Mouse (Mus musculus) embryo, embryonic 11.5 days (tissue): ENCODE measurements around the gene Pgghg.
"Not testable (repeated sequence)": the region's sequence is repeated elsewhere in the genome, so short reads cannot be mapped to it uniquely, and the experiment has no call there.

Experiments used
- DNase-seq: peaks from one replicate; pipeline ENCODE4 v3.0.0-alpha.2; 2012; ENCODE audit warnings: low read depth, low spot score

Gene Pgghg

DNA sequence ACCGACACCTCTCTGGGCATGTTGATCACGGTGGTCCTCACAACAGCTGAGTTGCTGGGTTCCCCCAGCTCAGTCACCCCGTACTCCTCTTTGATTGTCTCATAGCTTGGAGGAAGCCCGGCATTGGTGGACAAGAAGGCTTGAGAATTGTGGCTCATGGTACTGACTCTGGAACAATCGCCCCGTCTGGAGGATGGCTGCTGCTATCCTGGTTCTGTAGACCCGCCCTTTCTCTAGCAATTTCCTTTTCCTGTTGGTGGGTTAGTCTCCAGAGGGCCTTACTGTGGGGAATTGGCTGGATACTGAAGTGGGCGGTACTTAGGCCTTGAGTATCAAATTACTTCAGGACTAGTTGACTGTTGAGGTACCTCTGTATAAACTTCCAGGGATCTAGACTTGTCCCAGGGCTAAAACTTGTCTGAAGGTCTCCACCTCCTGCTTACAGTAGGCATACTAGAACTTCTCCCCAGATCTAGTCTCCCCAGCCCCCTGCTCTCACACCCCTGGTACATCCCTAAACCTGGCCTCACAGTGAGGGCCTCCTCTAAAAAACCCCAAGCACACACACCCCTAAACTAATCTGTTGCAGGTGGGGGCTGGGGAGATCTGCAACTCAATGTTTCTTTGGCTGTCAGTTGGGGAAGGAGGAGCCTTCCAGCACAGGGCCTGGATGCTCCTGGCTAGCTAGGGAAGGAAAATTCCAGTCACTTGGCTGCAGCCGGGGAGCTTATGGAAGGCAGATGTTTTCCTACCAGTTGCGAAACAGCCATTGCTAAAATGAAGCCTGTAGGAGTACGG lies 14.8 kb downstream of the Pgghg start, which contains the start of the genes Gm45717 and Ifitm2:
Gene Gm45717, minus strand, starts transcription at position 180 of the 798 bp plus-strand sequence.
Gene Ifitm2, minus strand, starts transcription at position 230 of the 798 bp plus-strand sequence.
- peak; percentile 73 for DNase-seq

DNA sequence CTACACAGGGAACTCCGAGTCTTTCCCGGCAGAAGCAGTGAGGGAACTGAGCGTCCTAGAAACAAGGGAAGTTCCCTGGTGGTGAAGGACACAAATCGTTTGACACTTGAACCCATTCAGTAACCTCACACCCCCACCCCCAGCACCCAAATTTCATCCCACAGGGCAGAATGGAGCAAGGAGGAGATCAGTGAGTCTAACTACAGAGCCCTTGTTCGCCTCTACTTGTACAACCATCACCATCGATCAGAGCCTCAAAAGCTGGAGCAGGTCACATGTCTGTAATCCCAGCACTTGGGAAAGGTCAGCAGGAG lies 15.3 kb downstream of the Pgghg start:
- DNase-seq, result no peak

DNA sequence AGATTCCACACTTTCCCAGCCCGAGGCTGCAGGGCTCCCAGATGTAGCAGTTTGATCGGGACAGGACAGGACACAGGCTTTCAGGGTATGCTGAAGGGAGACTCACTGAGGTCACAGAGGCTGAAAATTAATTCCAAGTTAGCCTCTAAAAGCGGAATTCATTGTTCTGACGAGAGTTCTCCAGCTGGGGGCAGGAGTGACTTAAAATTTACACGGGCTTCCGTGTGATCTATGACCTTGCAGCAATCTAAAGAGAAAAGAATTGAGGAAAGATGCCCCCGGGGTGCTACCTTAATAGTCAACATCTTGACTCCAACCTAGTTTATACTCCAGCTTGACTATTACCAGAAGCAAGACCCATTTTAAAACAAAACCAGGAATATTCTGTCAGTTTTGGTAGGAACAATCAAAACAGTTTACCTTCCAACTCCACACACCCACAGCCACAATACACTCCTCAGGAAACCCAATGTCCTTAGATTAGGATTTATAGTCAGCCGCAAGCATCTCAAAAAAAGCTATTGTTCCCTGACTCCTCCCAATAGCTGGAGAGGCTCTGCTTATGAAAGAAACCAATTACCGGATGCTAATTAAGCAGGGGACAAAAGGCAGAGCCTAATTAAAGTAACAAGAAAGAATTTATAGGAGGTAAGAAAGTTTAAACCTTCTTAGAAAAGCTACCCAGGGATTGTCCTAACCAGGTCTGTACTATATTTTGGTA lies 18.1 kb downstream of the Pgghg start:
- no peak for DNase-seq

DNA sequence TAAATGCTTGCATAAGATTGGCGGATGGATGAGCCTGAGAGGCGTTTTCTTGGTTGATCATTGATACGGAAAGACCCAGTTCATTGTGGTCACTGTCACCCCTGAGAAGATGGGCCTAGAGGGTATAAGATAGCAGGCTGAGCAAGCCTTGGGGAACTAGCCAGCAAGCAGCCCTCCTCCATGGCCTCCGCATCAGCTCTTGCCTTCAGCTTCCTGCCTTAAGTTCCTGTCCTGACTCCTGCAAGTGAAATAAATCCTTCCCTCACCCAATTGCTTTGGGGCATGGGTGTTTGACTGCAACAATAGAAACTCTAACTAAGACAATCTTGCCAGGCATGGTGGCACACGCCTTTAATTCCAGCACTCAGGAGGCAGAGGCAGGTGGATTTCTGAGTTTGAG lies 18.8 kb downstream of the Pgghg start:
- no peak for DNase-seq

DNA sequence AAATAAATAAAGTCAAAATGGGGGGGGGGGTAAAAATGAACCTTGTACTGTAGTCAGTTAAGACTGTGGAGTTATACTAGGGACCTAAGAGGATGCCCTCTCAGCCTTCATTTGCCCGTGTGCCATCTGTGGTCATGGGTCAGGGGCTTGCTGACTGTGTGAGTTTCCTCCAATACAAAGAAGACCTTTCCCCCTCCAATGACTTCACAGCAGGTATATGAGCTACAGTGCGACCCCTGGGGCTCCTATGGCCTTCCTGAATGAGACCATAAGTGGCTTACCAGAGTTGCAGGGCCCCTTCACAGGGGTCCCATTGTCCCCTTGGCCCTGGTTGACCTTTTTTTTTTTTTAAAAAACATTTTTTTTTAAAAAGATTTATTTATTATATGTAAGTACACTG lies 20.2 kb downstream of the Pgghg start:
- DNase-seq, result no peak

DNA sequence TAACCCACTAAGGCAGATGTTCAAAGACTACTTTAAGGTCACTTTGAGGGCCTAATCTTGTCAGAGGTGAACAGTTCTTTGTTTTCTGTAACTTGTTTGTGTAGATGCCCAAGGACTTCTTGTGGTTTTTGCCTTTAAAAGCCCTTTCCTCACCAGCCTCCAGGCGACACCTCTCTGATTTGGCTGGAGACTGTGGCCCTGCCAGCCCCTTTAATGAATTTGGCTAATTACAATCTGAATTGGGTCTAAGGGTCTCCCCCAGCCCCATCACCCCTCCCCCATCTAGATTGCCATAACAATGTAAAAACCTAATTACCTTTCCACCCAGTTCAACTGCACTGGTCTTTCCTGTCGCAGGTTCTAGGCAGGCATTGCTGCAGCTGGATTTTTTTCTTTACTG lies 21.5 kb downstream of the Pgghg start:
- DNase-seq, result no peak

DNA sequence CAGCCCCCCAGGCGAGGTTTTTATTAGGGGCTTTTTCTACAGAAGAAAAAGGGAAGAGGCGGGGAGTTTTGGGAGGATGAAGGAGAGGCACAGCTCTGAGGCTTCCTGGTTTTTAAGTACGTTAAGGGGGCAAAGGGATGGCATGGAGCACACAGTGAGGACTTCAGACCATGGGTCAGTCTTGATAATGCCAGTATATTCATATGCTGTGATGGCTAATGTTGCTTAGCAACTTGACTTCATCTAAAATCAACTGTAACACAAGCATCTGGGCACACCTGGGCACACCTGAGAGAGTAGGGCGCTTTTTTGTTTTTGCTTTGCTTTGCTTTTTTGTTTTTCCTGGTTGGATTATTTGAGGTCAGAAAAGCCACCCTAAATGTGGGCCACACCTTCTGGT lies 25.7 kb downstream of the Pgghg start, which contains the start of gene Ifitm1:
Gene Ifitm1, plus strand, starts transcription at position 301 of the 400 bp plus-strand sequence.
- DNase-seq, result no peak

DNA sequence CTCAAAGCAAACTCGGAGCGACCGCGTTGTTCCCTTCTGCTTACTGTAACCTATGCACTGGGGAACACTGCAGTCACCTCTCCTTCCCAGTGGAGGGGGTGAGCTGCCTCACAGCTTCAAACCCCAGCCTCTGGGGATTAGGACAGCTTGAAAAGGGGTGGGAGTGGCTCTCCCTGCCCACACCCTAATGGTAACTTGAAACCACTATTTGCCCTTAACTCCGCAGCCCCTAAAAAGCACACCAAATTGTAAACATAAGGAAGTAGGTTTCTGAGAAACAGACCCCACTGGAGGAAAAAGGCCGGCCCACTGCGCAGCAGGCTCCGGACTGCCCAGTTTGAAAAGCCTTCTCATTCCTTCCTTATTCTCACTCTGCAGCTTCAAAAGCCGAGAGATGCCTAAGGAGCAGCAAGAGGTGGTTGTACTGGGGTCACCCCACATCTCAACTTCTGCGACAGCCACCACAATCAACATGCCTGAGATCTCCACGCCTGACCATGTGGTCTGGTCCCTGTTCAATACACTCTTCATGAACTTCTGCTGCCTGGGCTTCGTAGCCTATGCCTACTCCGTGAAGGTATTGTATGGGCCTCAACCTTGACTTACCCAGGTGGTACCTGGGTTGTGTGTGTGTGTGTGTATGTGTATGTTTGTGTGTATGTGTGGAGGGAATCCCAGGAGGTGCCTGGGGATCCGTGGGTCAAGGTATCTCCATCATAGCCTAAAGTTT lies 26.8 kb downstream of the Pgghg start:
- peak; percentile 34 for DNase-seq

DNA sequence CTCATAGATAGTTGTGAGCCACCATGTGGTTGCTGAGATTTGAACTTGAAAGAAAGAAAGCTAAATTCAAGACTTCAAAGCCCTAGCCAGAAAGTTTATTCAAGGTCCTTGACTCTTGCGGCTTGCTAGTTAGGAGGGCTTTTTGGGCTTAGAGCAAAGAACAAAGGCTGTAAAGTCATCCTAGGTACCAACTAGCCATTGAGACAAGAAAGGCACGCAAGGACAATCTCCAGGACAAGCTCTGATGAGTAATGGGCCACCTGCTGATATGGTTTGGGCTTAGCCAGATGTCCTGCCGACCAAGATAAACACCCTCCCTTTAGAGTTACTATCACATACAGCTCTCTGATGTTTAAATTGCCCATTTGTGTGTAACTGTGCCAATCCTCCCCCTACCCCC lies 27.5 kb downstream of the Pgghg start:
- not testable (repeated sequence) for DNase-seq

DNA sequence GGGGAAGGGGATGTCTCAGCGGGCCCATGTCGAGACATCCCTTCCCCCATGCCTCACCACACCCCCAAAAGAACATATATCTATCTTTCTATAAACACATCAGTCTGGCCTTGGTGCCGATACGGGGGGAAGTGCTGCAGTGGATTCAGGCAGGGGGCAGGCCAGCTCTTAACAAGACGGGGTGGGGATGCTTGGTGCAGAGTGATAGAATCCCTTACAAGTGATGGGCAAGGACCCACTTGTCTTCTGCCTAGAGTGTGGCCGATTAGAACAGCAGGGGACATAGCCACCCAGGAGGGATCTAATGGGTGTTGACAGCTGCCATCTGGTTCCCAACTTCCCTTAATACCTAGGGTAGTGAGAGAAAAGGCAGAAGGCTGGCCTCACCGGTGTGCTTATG lies 29.7 kb downstream of the Pgghg start:
- no peak for DNase-seq

DNA sequence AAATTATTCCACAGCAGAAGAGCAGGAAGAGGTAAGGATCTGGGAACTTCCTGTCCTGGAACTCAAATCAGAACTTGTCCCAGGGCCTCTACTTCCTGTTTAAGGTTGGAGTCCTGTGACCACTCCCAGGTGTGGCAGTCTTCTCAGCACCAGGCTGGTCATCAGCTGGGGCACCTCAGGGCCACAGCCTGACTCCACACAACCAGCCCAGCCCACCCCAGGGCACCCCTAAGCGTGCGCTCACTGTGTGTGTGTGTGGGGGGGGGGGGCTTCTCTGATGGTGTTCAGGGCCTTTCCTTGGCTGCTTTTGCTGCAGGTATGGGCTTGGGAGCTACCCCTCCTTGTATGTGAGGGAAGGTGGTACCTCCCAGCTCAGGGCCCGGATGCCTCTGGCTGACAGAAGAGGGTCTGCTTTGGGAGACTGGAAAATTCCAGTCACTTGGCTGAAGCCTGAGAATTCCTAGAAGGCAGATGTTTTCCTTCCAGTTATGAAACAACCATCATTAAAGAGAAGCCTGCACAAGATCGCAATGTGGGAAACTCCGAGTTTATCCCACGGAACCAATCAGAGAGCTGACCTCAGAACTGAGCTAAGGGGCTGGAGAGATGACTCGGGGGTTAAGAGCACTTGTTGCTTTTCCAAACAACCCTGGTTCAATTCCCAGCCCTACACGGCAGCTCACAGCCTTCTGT lies 30.4 kb downstream of the Pgghg start:
- DNase-seq, result no peak

DNA sequence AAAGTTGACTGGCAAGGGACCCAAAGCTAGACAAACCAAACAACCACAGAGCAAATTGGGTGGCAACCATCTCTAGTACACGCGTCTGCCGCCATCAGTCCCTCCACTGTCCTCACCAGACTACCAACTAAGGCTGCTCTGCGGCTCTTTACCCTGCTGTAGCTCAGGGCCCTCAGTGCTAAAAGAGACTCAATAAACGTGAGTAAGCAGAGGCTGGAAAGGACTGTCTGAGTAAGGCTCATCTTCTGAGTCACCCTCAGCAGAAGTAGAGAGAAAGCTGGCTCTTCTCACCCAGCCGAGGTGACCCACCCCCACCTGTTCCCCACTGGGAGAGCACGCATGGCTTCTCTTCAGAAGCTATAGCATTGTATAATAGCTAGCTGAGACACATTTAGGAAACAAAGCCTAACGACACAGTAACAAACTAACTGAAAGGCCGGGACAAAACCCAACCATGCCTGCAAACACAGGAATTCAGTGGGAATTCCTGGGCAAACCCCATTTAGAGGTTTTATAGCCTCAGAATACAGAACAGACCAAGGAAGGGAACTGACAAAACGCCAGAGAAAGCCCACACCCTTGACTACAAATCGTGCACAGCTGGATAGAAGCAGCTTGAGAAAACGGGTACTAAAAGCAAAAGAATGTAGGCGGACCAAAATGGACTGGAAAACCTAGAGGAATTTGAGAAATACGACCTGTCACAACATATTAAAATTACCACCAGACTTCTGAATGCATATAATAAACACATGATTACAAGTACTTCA lies 32.4 kb downstream of the Pgghg start:
- DNase-seq, result no peak

DNA sequence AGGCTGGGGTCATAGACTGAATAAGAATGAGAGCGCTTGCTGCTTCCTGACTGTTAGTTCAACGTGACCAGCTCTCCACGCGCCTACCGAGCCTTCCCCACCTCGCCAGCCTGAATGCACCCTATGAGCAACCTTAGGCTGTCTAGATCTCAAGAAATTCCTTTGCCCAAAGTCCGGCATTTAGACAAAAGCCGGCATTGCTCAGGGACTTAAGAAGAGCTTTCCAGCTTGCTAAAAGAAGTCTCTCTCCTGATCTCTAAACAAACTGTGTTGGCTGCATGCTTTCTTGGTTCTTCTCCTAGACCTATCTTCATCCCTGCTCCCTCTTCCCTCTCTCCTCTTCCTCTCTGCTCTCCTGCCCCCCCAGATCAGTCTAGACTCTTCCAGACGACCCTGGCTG lies 33.7 kb downstream of the Pgghg start:
- DNase-seq, result no peak

DNA sequence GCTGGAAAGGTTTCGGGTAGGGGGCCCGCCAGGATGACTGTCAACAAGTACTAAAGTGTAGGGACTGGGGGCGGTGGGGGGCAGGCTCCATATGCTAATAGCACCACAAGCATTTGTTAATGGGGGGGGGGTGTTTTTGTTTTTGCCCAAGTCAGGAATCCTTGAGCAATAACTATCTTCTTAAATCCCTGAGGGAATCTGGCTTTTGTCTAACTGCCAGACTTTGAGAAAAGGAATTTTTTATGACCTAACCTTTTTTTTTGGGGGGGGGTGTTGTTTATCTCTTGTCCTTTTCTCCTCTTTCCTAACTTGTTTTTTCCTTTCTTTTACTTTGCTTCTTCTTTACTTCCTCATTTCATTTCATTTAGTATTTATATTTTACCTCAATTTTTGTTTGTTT lies 34.3 kb downstream of the Pgghg start:
- no peak for DNase-seq

DNA sequence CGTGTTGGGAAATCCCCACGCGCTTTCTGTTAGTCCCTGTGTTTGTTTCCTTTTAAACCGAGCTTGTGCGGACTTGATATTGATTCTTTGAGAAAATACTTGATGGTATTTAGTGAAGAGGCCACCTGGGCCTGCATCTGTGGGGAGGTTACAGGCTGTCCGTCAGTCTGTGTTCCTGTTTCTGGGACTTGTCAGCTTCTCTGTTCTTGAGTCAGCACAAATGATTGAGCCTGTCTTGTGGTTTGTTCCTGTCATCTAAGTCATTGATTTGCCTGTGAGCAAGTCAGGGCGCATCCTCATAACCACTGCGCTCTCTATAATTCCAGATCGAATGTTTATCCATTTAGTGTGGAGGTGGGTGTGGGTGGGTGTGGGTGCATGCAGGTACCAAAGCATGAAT lies 35.5 kb downstream of the Pgghg start:
- not testable (repeated sequence) for DNase-seq

DNA sequence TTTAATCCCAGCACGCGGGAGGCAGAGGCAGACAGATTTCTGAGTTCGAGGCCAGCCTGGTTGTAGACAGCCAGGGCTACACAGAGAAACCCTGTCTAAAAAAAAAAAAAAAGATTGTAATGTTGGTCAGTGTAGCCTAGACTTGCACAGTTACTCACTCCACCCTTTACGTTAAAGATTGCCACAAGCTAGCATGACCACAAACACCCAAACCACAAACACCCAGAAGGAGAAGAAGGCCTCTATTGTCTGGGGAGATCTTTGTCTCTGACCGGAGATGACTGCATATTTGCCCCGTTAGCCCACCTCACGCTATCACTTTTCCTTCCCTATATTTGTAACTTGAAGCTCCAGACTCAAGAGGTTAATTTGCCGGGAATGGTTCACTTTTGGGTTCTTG lies 40.5 kb downstream of the Pgghg start:
- no peak for DNase-seq

DNA sequence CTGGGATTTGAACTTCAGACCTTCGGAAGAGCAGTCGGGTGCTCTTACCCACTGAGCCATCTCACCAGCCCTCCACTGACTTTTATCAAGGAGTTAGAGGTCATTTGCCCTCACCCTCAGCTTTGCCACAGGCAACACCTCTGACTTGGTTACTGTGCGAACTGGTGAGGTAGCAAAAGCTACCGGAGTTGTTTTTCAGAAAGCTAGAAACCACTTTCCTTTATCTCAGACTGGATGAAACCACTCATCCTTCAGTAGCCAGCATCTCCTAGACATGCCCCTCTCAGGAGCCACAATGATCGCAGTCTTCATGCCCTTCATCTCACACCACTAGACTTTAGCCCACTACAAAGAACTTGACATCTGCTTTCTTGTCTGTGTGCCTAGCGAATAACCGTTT lies 41.8 kb downstream of the Pgghg start:
- no peak for DNase-seq

DNA sequence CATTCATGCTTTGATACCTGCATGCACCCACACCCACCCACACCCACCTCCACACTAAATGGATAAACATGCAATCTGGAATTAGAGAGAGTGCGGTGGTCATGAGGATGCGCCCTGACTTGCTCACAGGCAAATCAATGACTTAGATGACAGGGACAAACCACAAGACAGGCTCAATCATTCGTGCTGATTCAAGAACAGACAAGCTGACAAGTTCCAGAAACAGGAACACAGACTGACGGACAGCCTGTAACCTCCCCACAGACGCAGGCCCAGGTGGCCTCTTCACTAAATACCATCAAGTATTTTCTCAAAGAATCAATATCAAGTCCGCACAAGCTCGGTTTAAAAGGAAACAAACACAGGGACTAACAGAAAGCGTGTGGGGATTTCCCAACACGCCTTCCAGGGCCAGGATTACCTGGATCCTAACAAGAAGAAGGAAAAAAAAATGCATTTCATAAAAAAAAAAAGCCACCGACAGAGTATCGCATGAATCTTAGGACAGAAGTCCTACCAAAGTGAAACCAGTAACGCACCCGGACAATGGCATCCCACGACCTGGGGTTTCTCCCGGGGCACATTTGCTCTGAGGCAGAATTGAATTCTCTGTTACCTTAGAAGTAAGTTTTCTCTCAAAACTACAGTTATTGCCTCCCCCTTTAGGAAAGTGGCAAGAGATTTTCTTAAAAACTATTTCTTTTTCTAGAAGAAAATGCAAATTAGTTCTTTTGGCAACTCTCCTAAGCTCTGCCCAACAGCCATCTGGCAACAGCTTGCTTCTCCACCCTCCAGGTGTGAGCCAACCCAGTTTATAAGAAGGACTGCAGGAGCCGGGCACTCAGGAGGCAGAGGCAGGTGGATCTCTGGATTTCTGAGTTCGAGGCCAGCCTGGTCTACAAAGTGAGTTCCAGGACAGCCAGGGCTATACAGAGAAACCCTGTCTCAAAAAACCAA lies 46.3 kb downstream of the Pgghg start:
- no peak for DNase-seq

DNA sequence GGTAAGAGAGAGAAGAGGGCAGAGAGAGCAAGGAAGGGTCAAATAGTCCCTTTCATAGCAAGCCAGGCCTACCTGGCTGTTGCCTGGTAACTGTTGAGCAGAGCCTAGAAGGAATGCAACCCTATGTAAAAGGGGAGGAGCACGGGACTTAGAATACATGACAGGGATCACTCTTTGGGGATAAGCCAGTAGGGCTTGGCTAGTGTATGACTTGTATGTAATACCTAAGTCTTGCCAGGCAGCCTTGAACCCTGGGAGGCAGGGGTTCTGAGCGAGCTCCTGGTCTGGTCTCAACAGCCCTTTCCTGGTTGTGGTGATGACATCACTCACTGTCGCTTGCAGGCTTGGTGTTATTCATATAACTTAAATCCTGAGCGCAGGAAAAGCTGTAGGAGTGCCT lies 47.8 kb downstream of the Pgghg start:
- no peak for DNase-seq

DNA sequence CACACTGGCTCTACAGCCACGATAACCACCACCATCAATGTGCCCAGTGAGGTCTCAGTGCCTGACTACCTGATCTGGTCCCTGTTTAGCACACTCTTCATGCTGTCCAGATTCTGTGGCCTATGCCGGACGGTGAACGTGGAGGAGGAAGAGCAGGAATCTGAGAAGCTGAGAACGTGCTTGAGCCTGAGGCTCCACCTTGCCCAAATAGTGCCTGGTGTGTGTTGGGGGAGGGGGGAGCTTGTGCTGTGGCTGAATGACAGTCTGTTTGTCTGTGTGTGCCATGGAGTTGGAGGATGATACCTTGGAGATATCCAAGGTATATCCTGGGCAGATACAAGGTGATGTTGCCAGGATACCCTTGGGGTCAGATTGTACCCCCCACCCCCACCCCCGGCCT lies 49.0 kb downstream of the Pgghg start:
- no peak for DNase-seq
